Mouse (Mus musculus): ENCODE measurements around the gene Sdr39u1. TPM values are rescaled to one million over a fixed set of nuclear protein-coding genes. Genes with fewer than 3 reads are reported as not detected.

Gene Sdr39u1
- total RNA-seq, 1 experiment: 8.2 TPM

- Histone ChIP-seq H3K9me3 (ENCODE audit: control insufficient read depth, insufficient read depth, low read depth, low read length) (no peaks in the 10 kb centered on the region), H3K9ac (ENCODE audit: insufficient read depth, low read depth, low read length, poor library complexity, severe bottlenecking) (peak overlapping the region; percentile 71), H3K4me3 (ENCODE audit: insufficient read depth in 1 of 2, low read depth in 1 of 2, low read length in 2 of 2, poor library complexity in 1 of 2, severe bottlenecking in 1 of 2) (peak overlapping the region; percentile 77 to 94), H3K27ac (ENCODE audit: insufficient read depth, low read depth, low read length, poor library complexity, severe bottlenecking) (no peak overlapping the region), H3K4me1 (ENCODE audit: control insufficient read depth in 2 of 2, insufficient read depth in 2 of 2, low read length in 2 of 2, poor library complexity in 1 of 2) (peaks cover 3 to 38% of the 10 kb centered on the region in 2 experiments; a peak in 2 of 4 replicates), H3K36me3 (ENCODE audit: control insufficient read depth, insufficient read depth, low read length, poor library complexity, severe bottlenecking) (peaks cover 18% of the 10 kb centered on the region; the same call in 1 of the 2 replicates)
- TF ChIP-seq HCFC1 (IDR thresholded peaks at IDR 0.05; ENCODE audit: borderline replicate concordance, insufficient read depth, low read length) (no peak), ZC3H11A (IDR thresholded peaks at IDR 0.05; ENCODE audit: borderline replicate concordance, low read depth, low read length) (no peak), ZNF384 (IDR thresholded peaks at IDR 0.05; ENCODE audit: low read depth, low read length) (no peak), CHD2 (IDR thresholded peaks at IDR 0.05; ENCODE audit: low read depth, low read length) (no peak), MAFK (IDR thresholded peaks at IDR 0.05; ENCODE audit: insufficient read depth, low read depth, low read length) (no peak)
- in situ Hi-C loops (cut with MboI; ENCODE audit: low sequenced_read_pairs in 2 of 2, unreplicated experiment in 2 of 2): no loop called here
- no peak for DNase-seq (ENCODE audit: low read depth, low spot score)
Measured at GRCm38 (mm10) chr14:55885791-55886271, 14.3 kb downstream of the Sdr39u1 start.

- in situ Hi-C loops (cut with MboI; ENCODE audit: low sequenced_read_pairs in 2 of 2, unreplicated experiment in 2 of 2): no loop called here
- no peak for DNase-seq (ENCODE audit: low read depth, low spot score)
- no peak for TF ChIP-seq ZNF384 (IDR thresholded peaks at IDR 0.05; ENCODE audit: low read depth, low read length)
- TF ChIP-seq MAFK (IDR thresholded peaks at IDR 0.05; ENCODE audit: insufficient read depth, low read depth, low read length): no peak
- Histone ChIP-seq H3K9me3 (ENCODE audit: control insufficient read depth, insufficient read depth, low read depth, low read length) (no peaks in the 10 kb centered on the region), H3K9ac (ENCODE audit: insufficient read depth, low read depth, low read length, poor library complexity, severe bottlenecking) (peak overlapping the region; percentile 74), H3K27ac (ENCODE audit: insufficient read depth, low read depth, low read length, poor library complexity, severe bottlenecking) (peak overlapping the region; percentile 79), H3K36me3 (ENCODE audit: control insufficient read depth, insufficient read depth, low read length, poor library complexity, severe bottlenecking) (peaks cover 18% of the 10 kb centered on the region; the same call in 1 of the 2 replicates), H3K4me1 (ENCODE audit: control insufficient read depth in 2 of 2, insufficient read depth in 2 of 2, low read length in 2 of 2, poor library complexity in 1 of 2) (peaks cover 3 to 38% of the 10 kb centered on the region in 2 experiments; a peak in 2 of 4 replicates), H3K4me3 (ENCODE audit: insufficient read depth in 1 of 2, low read depth in 1 of 2, low read length in 2 of 2, poor library complexity in 1 of 2, severe bottlenecking in 1 of 2) (peak overlapping the region; percentile 92 to 94)
Measured at GRCm38 (mm10) chr14:55885114-55885790, 14.8 kb downstream of the Sdr39u1 start.

GRCm38 (mm10) chr14:55884713-55885113 lies 15.4 kb downstream of the Sdr39u1 start, which contains the start of gene Khnyn:
Khnyn (plus strand) TSS chr14:55884947.
- H3K27ac ChIP-seq (ENCODE audit: insufficient read depth, low read depth, low read length, poor library complexity, severe bottlenecking): peak within 1 kb of the TSS; percentile 79
- in situ Hi-C loops (cut with MboI; ENCODE audit: low sequenced_read_pairs in 2 of 2, unreplicated experiment in 2 of 2): no loop called here
- peak within 1 kb of the TSS; percentile 74 for H3K9ac ChIP-seq (ENCODE audit: insufficient read depth, low read depth, low read length, poor library complexity, severe bottlenecking)
- H3K4me1 ChIP-seq (ENCODE audit: control insufficient read depth in 2 of 2, insufficient read depth in 2 of 2, low read length in 2 of 2, poor library complexity in 1 of 2): peaks cover 3 to 38% of the 10 kb centered on the region in 2 experiments; a peak in 2 of 4 replicates
- H3K4me3 ChIP-seq (ENCODE audit: insufficient read depth in 1 of 2, low read depth in 1 of 2, low read length in 2 of 2, poor library complexity in 1 of 2, severe bottlenecking in 1 of 2): peak within 1 kb of the TSS; percentile 92 to 94
- H3K9me3 ChIP-seq (ENCODE audit: control insufficient read depth, insufficient read depth, low read depth, low read length): no peaks in the 10 kb centered on the region
- DNase-seq (ENCODE audit: low read depth, low spot score): peak; percentile 83
- TF ChIP-seq HCFC1 (IDR thresholded peaks at IDR 0.05; ENCODE audit: borderline replicate concordance, insufficient read depth, low read length) (no peak; the same call in 1 of the 2 replicates), MAFK (IDR thresholded peaks at IDR 0.05; ENCODE audit: insufficient read depth, low read depth, low read length) (no peak), ZC3H11A (IDR thresholded peaks at IDR 0.05; ENCODE audit: borderline replicate concordance, low read depth, low read length) (no peak), ZNF384 (IDR thresholded peaks at IDR 0.05; ENCODE audit: low read depth, low read length) (no peak), CHD2 (IDR thresholded peaks at IDR 0.05; ENCODE audit: low read depth, low read length) (no peak)
- peaks cover 18% of the 10 kb centered on the region; the same call in 1 of the 2 replicates for H3K36me3 ChIP-seq (ENCODE audit: control insufficient read depth, insufficient read depth, low read length, poor library complexity, severe bottlenecking)

- Histone ChIP-seq H3K9me3 (ENCODE audit: control insufficient read depth, insufficient read depth, low read depth, low read length) (no peaks in the 10 kb centered on the region), H3K27ac (ENCODE audit: insufficient read depth, low read depth, low read length, poor library complexity, severe bottlenecking) (peak within 1 kb of the TSS; percentile 79), H3K4me1 (ENCODE audit: control insufficient read depth in 2 of 2, insufficient read depth in 2 of 2, low read length in 2 of 2, poor library complexity in 1 of 2) (peaks cover 3 to 38% of the 10 kb centered on the region in 2 experiments; a peak in 2 of 4 replicates), H3K9ac (ENCODE audit: insufficient read depth, low read depth, low read length, poor library complexity, severe bottlenecking) (peak within 1 kb of the TSS; percentile 74), H3K36me3 (ENCODE audit: control insufficient read depth, insufficient read depth, low read length, poor library complexity, severe bottlenecking) (peaks cover 14% of the 10 kb centered on the region; the same call in 1 of the 2 replicates), H3K4me3 (ENCODE audit: insufficient read depth in 1 of 2, low read depth in 1 of 2, low read length in 2 of 2, poor library complexity in 1 of 2, severe bottlenecking in 1 of 2) (peak within 1 kb of the TSS; percentile 92 to 94)
- no peak for TF ChIP-seq ZNF384 (IDR thresholded peaks at IDR 0.05; ENCODE audit: low read depth, low read length)
- no peak for DNase-seq (ENCODE audit: low read depth, low spot score)
- in situ Hi-C loops (cut with MboI; ENCODE audit: low sequenced_read_pairs in 2 of 2, unreplicated experiment in 2 of 2): no loop called here
Measured at GRCm38 (mm10) chr14:55884166-55884565, 15.9 kb downstream of the Sdr39u1 start, which contains the start of gene Cbln3. Cbln3 (minus strand) TSS chr14:55884392.
